Mouse (Mus musculus): ENCODE data around the gene Wnt5b. TPM values are rescaled to one million over a fixed set of nuclear protein-coding genes. Genes with fewer than 3 reads are reported as not detected.
A peak's percentile ranks its signal among the peaks of the same experiment; 100 is the strongest.

Wnt5b gene
- 1 to 10 TPM; 2.6 to 2.9 TPM for total RNA-seq (2021)
- long read RNA-seq, experiment 1, partial matches to known transcripts = 0 of 1 reads
- long read RNA-seq, experiment 1, other reads (novel, unspliced or antisense) = 0 of 1 reads
- long read RNA-seq, experiment 2, transcript Wnt5b-204 (5 exons, 2,371 nt) = major isoform, 6 of 8 reads
- long read RNA-seq, experiment 2, partial matches to known transcripts = 0 of 8 reads
- long read RNA-seq, experiment 2, other reads (novel, unspliced or antisense) = 2 of 8 reads

DNA sequence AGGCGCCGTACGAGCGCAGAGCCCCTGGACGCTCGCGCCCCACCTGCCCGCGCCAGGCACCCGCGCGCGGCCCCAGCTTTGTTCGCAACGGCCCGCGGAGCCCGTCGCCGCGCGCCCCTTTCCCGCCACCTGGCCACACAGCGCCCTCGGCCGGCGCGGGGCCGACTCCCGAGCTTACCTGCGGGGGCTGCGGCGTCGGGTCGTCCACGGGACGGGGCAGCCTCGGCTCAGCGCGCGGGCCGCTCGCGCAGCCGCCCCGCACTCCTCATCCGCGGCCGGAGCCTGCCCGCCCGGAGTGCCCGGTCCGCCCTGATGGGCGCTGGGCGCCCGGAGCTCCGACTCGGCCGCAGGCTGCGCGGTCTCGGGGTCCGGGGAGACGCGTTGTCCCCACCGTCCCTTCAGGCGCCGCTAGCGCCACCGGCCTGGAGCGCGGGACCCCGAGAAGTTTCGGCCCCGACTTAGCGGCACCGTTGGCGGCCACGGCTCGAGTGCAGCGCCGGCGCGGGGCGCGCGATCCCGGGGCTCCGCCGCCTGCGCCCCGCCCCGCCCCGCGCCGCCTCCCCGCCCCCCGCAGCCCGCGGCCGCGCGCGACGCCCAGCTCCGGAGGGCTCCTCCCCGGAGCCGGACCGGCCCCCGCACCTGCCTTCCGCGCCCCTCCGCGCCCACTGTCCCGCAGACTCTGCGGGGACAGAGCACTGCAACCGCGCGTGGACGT, at the start of gene Wnt5b:
Gene Wnt5b, minus strand, starts transcription at position 545 of the 715 bp plus-strand sequence.
- no peak for DNase-seq (ENCODE audit: low spot score)

DNA sequence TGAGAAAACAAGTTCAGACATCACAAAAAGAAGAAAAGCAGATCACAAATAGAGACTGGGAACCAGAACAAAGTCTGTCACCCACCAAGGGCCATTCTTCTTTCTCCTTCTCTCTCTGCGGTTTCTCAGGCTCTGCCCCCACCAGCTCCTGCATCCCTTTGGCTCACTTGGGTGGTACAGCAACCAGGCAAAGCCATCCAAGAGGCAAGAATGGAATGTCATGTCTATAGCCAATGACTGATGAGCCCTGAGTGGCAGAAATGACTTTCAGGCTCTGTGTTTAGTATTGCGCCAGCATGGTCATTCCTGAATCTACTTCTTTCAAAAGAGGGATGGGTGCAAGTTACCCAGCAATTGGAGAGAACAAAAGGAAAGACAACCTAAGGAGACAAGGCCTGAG, 46.7 kb upstream of the Wnt5b start:
- no peak for DNase-seq (ENCODE audit: low spot score)

DNA sequence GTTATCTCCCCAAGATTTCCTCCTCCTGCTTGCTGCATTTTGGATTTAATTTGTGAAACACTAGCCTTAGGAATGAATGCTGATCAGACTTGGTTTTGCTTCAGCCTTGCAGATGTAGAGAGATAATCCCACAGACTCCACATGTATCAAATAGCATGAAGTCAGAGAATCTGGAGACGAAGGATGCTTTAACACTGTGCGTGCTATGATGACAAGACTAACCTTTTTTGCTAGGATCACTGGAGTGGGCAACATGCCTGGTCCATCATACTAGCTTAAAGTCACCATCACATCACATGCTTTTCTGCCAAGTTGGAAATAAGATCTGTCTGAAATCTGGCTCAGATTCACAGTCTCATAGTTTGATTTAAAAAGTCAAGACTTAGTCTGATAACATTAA, 43.8 kb upstream of the Wnt5b start:
- no peak for DNase-seq (ENCODE audit: low spot score)

DNA sequence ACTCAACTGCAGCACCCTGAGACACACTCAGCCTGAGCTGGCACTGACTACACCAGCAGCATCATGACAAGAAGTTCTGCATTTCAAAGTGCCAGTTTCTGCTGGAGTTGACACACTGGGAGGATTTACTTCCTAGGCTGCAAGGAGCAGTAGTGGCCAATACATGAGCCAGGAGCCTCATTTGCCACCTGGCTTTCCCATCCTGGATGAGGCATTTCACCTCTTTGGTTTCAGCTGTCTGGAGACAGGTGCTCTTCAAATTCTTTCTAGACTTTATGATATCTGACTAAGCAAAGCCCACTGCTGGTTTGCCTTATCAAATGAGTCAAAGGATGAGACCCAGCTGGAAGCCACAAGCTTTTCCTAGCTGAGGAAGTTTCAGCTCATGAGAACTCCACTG, 43.3 kb upstream of the Wnt5b start:
- DNase-seq (ENCODE audit: low spot score) = no peak

DNA sequence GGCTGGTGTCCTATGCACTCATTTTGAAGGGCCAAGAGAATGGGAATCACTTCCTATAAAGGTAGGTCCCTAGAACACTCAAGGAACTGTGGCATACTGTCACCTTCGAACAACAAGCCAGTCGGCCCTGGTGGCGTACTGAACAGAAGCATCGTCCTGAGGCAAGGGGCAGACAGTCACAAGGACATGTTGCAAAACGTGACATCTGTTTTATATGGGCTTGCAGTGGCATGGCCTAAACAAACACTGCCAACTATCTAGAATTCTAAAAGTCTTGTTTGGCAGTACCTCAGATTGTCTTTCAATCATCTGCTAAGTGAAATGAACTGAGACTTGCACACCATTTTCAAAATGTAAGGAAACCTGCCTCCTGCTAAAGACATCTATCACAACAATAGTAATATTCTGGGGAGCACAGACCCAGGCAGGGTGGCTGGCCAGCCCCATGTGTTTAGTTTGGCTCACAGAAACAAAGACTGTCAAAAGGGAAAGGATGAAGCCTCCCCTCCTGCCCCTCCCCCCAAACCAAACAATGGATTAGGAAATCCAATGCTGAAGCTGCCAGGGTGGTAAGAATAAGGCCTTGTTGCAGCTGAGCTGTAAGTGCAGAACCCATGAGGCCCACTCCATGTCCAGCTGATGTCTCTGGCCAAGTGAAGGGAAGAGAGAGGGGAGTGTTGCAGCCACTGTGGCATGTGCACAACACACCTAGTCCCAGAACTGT, 41.7 kb upstream of the Wnt5b start:
- DNase-seq (ENCODE audit: low spot score) = no peak

DNA sequence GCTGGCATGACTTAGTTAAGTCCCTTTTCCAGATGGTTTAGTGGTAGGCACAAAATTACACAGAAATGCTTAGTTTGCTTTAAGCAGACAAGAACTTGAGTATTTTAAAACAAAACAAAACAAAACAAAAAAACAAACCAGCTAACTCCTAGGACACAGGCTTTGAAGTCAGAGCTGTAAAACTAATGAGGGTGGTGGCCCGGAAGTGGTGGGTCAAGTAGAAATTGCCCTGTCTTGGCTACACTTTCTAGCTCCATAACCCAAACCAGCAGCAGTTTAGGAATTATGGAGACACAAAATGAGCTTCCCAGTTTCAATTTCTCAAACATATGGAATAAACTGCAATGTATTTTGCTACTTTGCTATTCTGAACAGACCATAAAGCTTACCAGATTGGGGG, 39.9 kb upstream of the Wnt5b start:
- no peak for DNase-seq (ENCODE audit: low spot score)

DNA sequence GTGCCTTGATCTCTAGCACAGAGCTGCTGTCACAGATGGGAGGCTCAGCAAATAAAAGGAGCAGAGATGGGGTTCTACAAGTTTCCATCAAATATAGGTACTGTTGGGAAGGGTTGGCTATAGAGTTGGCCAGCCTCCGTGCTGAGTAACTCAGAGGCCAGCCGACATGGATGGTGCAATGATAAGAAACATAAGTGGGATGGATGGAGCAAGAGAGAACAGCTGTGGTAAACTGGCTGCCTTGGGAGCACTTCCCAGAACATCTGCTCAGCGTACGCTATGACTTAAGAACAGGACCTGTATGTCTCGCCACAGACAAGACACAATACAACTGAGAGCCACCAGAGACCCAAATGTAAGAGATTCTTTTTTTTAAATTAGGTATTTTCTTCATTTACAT, 39.0 kb upstream of the Wnt5b start:
- DNase-seq (ENCODE audit: low spot score) = no peak

DNA sequence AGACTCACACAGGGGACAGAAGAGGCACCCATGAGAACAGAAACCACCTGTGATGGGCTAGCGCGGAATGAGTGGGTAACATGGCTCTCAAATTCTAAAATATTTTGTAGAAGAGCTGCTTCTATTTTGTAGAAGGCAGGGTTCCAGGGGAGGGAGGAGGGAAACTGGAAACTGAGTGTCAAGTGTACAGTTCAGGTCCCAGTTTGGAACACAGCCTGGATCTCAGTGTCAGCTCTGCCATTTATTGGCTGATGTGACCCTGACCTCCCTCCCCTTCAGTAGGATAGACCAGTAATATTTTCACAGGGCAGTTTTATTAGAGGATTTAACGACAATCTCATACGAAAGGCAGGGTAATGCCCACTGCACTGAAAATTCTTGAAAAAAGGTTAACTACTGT, 32.6 kb upstream of the Wnt5b start:
- DNase-seq (ENCODE audit: low spot score) = peak; percentile 57

DNA sequence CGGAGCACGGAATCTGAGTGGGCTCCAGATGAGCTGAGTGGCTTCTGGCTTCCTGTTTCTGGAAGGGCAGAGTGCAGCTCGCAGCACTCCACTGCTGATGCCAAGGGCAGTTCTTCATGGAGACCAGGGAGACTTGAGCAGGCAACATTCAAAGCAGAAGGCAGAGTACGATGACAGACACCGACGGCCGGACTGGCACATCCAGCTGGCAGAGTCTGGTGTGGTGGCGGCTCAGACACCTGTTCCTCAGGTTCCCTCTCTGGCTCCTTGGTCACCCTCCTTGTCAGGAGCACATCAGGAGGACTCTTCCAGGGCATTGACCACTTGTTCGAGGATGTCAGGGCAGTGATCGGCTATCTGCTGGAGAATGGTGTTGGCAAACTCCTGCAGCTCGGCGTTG, 31.2 kb upstream of the Wnt5b start:
- DNase-seq (ENCODE audit: low spot score) = peak; percentile 54

DNA sequence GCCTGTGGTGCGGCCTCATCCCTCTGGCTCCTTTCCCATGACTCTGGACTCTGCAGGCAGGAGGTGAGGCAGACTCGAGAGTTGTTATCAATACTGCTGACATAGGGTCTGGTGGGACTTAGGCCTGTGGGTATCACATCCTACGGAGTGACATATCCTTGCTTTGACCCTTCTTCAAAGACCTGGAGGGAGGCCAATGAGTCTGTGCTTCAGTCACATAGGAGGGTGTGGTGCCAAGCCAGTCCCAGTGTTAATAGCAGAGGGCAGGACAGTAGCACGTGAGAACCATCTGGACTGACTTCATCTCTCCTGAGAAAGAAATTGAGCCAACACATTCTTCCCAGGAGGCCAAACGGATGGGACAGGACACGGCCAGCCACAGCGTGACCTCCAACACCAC, 28.1 kb upstream of the Wnt5b start:
- peak; percentile 52 for DNase-seq (ENCODE audit: low spot score)

DNA sequence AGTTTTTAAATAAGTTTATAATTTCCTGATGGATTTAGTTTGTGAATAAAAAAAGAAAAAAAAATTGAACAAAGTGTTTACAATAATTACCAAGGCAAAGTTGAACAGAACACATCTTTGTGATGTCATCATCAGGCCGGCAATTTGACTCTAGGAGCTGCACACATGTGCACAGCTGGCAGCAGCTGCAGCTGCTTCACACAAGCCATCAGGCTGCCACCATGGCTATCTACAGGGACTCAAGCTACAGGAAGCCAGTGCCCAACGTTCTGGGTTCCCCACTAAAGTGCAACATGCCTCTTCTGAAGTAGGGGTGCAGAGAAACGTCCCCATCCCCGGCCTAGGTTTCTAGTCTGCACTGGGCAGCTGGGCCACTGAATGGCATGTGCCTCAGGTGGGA, 26.6 kb upstream of the Wnt5b start:
- DNase-seq (ENCODE audit: low spot score) = no peak

DNA sequence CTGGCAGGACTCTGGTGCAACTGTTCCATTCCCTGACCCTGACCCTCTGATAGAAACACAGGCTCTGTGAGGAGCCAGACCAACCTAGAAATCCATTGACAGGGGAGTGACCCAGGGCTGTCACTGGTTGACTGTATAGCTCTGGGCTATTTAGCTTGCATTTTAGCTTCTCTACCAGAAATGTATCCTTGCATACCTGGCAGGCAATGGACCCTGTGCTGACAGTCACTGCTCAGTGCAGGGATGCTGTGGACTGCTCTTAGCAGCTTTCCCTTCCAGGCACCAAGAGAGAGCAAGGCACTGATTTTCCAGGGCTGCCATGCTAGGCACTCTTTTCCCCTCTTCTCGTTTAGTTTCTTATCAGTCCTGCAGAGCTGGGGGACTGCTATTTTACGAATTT, 24.2 kb upstream of the Wnt5b start:
- DNase-seq (ENCODE audit: low spot score) = no peak

DNA sequence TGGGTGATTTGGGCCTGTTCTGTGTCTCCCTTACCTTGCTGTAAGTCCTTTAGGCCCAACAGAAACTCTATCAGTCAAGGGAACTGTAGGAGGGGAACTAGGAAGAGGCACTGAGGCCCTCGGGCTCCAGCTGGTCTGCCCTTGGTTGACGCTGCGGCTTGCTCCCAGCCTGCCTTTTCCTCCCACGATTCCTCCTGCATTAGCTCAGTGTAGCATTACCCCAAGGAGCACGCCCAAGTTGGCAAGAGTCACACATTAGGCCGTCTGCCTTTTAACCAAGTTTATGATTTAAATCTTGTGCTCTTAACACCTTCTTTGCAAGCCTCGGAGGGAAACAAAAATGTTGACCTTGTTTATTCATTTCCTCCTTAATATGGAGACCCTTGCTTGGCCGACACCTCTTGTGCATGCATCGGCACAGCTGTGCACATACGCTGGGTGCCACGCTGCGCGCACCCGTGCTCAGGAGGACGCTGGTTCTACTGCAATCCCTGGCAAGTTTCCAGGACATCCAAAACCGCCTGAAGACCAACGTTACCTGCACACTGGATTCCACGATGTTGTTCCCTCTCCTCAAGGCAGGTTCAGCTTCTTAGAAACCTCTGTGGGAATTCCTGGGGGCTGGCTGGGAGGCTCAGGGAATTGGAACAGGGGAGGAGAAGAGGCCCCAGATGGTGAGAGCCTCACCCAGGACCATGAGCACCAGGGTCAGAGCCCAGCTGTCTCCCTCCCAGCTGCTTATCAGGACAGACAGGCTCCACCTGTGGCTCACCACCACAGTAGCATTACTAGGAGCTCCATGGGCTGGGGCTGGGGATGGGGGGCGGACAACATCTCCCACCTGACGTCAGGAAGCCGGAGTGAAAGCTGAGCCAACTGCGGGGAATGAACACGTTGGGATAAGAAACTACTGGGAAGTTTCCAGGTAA, 21.6 kb upstream of the Wnt5b start:
- DNase-seq (ENCODE audit: low spot score) = no peak

DNA sequence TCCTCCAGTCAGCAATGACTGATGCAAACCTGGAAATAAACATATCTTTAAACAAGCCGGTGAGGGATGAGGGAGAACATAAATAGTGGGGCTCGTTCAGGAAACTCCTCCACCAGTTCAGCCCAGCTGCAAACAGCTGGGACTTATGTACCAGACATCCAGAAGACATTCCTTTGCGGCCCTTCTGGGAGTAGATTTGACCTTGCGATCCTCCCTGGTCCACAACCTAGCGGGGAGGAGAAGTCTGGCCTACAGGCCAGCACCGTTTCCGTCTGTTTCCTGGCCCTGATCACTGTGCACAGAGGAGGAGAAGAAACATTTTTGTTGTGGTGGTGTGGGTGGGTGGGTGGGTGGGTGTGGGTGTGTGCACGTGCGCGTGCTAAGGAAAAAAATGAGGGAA, 18.4 kb upstream of the Wnt5b start:
- DNase-seq (ENCODE audit: low spot score) = no peak

DNA sequence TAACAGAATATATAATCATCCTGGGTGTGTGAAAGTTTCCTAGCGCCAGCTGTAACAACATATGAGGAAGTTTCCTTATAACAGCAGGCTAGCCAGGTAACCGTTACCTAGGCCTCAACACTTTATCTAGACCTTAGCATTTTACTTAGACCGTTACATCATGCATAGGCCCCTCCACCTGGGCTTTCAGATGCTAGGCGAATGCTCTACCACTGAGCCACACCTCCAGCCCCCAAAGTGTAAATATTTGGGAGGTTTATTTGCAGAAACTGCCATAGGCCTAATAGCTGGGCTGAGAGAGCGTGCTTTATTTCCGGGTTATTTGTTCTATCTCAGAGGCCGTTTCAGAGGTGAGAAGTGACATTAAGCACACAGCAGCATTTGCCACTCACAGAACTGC, 14.7 kb upstream of the Wnt5b start:
- DNase-seq (ENCODE audit: low spot score) = no peak

DNA sequence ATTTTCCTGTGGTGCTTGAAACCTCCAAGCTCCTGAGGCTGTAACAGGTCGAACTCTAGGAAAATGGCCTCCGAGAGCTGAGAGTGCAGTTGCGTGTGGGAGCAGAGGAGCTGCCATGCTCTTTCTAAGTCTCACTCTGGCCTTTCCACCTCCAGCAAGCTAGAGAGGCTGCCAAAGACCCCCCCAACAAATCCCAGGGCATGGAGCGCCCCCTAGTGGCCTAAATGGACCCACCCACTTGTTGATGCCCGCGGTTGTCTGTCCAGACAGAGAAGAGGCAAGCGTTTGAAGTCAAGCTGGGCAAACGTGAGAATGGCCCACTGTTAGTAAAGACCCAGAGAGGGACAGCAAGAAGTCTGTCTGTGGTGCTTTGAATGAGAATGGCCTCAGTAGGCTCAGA, 10.3 kb upstream of the Wnt5b start:
- DNase-seq (ENCODE audit: low spot score) = no peak

DNA sequence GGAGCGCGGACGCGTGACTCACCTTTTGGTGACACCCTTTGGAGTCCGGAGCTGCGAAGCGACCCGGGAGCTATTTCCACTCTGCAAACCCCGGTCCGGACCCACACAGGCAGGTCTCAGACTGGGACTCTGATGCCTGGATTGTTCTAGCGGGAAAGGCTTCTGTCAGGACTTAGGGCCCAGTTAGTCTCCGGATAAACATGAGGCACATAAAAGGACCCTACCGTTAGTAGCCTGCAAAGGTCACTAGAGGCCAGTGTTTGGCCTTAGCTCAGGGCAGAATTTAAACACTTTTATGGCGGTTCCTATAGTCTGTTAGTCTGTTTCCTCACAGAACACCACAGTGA, 344 bp upstream of the Wnt5b start:
- DNase-seq (ENCODE audit: low spot score) = no peak

DNA sequence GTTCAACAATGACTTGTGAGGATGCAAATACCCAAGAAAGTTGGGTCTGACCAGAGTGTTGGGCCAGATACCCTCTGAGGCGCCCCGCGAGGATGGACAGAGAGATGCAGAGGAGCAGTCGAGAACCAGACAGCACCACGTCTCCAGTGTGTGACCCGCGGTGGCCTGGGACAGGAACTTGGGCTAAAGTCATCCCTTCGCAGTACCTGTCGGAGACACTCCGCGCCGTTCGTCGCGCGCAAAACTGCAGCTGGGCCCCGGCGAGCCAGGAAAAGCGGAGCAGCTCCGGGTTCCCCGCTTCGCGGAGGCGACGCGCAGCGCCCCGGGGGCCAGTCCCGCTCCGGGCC, 718 bp downstream of the Wnt5b start:
- no peak for DNase-seq (ENCODE audit: low spot score)

DNA sequence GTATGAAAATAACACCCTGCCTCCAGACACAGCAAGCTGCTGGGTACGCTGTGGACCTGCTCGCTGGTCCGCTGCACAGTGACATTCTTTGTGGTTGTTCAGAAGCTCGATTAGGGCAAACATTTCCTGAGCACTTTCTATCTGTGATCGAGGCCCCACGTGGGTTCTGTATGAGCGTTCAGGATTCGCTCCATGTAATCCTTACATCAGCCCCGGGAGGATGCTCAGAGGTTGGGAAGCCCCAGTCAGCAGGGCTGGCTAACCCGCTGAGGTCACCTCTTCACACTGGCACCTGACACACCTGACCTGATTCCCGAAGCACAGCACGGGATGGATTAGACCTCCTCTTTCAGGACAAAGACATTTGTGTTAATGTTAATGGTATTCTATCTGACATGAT, 8.3 kb downstream of the Wnt5b start:
- no peak for DNase-seq (ENCODE audit: low spot score)

DNA sequence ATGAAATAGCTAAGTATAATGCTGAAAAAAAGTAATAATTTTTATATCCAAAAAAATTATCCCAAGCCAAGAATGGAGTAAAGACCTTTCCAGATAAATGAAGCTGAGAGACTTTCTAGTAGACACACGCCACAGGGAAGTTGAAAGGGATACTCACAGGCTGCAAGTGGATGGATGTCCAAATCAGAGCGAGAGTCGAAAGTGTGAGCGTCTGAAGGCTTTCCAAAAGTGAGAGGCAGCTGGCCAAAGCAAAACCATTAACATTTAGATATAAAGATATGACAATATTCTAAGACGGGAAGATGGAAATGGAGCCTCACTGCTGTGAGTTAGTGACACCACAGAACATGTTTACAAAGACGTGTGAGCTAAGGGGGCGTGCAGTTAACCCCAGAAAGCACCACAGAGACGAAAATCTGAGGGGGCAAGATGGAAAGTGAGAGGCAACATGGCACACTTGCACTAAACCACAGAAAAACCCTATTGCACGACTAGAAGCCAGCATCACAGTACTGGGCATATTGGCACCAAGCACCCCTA, 10.9 kb downstream of the Wnt5b start:
- DNase-seq (ENCODE audit: low spot score) = no peak

DNA sequence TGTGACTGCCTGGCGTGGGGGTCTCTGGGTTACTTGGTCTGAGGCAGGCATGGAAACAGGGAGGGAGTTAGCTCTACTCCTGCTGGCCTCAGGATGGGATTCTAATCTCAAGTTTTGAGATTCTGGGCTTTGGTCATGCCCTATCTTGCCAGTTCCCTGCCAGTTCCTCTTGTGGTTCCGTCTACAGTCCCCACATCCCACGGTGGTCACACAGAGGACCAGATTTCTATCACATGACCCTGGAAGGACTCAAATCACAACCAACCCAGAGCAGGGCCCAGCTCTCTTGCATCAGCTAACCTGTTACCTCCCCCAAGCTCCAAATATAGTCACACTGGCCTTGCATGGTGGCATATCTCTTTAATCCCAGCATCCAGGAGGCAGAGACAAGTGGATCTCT, 14.5 kb downstream of the Wnt5b start:
- no peak for DNase-seq (ENCODE audit: low spot score)

DNA sequence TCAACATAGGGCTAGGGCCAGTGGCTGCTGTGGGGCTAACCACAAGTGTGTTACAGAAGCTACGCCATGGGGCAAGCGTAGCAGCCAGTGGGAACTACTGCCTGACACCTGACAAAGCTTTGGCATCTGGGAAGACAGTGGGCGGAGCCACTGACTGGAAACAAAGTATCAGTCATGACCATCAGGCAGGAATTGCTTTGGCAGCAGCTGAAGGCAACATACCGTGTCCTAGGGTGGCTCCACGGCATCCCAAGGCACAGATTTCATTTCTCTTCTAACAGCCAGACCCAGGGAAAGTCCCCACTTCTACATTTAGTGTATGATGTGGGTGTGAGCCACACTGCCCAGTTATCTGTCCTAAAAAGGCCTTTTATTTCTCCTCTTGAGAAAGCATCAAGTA, 17.6 kb downstream of the Wnt5b start:
- DNase-seq (ENCODE audit: low spot score) = no peak
